Mouse (Mus musculus): ENCODE data around the gene Tas2r144.
A peak's percentile ranks its signal among the peaks of the same experiment; 100 is the strongest.

Gene Tas2r144

DNA sequence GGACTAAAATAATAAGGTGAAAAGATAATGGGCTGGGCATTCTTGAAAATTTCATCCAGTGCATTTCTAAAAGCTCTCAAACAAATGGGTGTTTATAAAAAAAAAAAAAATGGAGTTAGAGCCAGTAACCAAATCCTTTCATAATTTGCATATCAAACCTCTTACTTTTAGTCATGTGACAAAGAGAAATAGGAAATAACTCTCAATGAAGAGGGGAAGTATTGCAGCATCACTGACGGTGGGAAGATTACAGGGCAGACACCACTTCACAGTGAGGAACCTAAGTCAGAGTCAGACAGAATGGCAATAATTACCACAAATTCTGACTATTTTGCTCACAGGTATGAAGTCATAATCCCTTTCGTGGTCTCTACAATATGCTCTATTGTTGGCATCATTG lies at the start of gene Tas2r144:
Gene Tas2r144, plus strand, starts transcription at position 301 of the 400 bp plus-strand sequence.
- no peak for DNase-seq (ENCODE audit: low spot score in 2 of 2)

- DNase-seq (ENCODE audit: low spot score in 2 of 2): no peak
Observed at GRCm38 (mm10) chr6:42182462-42182861, 32.7 kb upstream of the Tas2r144 start.

DNA sequence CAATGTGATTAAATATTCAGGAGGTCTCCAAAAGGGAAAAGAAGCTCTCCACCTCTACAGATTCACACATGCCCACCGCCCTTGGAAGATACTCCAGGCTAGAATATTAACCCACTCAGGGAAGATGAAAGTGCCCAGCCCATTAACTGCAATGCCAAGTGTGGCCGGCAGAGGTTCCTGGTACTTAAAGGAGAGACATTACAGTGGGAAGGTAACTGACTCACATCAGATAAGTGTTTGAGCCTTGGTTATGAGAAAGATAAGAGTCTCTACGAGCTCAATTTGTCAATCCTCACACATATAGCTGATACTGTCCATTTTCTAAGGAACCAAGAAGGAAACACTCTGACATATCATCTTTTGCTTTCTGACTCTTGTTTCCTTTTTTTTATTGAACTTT lies 28.9 kb upstream of the Tas2r144 start:
- DNase-seq (ENCODE audit: low spot score in 2 of 2): no peak

- no peak for DNase-seq (ENCODE audit: low spot score in 2 of 2)
Observed at GRCm38 (mm10) chr6:42197710-42198109, 17.4 kb upstream of the Tas2r144 start.

DNA sequence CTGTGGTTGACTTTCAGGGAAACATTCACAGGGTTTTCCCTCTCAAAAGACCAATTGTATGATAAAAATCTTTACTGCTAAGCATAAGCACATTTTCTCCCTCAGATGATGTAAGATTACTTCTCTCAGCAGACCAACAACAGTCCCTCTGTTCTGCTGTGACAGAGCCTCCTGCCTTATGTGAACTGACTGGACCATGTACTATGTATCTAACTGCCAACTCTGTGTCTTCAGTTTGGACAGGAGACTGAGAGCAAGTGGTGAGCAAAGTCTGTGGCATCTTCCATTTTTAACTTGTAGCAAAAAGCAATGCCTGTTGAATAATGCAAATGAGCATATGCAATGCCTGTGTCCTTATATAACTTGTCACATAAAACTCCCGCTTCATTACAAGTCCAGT lies 15.6 kb upstream of the Tas2r144 start:
- no peak for DNase-seq (ENCODE audit: low spot score in 2 of 2)

- DNase-seq (ENCODE audit: low spot score in 2 of 2): no peak
Observed at GRCm38 (mm10) chr6:42222286-42222685, 7.2 kb downstream of the Tas2r144 start.

DNA sequence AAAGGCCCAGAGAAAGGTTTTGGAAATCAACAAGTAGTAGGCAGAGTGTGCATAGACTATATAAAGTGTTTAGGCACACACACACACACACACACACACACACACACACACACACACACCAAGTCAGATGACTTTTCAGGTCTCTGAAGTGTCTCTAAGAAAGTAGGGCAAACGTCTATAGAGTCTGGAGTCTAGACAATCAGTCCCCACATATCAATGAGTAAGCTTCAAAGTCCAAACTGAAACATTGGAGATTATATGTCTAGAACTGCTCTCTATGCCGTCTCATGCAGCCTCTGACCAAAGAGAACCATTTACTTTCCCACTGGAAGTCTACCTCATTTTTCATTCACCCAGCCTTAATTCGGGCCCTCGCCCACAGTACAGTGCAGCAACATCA lies 9.9 kb downstream of the Tas2r144 start:
- DNase-seq (ENCODE audit: low spot score in 2 of 2): no peak

DNA sequence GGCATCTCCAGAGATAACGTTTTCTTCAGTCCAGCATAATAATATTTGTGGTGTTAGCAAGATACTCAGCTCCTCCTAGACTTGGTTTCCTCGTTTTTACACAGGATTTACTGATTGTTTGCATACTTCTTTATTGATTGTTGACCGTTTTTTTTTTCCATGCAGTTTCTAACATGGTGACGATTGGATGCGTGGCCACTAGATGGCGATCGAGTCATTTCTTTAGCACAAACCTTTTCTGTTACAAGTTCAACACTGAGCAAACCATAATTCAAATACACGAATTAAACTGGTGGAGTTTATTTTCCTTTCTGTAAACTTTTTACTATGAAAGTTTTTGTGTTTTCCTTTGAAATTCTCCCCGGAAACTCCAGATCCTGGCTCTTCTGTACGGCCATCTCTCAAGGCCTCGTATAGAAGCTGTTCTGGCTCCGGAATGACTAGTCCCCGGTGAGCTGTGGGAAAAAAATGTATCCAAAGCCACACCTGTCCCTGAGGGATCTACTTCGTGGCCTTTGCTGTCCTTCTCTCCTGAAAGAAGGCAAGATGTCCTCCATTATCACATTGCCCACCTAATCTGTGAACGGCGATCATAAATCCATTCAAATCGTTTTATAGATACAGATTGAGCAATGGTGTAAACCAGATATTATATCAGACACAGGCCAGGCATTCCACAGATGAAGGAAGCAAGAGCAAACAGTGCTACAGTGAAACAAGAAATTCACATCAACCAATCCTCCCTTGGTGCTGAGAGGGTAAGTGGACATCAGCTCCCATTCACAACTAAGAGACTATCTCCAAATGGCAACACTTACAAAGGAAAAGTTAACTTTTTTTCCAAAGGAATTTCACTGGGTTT lies 12.3 kb downstream of the Tas2r144 start:
- DNase-seq (ENCODE audit: low spot score in 2 of 2): peak; percentile 24 to 51

DNA sequence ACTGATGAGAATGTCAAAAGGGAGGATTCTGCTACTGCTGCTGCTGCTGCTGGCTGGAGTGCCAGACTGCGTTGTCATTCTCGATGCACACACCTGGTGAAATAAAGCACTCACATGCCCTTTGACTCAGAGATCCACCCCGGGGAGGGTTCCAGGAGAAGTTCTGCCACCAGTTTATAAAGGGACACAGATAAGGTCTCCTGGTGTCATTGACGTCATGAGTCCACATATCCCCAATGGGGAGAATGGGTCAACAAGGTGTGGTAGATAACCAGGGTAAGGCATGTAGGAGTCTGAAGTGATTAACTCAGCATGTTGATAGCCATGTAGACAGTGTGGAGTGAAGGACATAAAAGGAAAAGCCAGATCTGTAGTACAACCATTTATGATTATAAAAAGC lies 14.5 kb downstream of the Tas2r144 start:
- DNase-seq (ENCODE audit: low spot score in 2 of 2): no peak

DNA sequence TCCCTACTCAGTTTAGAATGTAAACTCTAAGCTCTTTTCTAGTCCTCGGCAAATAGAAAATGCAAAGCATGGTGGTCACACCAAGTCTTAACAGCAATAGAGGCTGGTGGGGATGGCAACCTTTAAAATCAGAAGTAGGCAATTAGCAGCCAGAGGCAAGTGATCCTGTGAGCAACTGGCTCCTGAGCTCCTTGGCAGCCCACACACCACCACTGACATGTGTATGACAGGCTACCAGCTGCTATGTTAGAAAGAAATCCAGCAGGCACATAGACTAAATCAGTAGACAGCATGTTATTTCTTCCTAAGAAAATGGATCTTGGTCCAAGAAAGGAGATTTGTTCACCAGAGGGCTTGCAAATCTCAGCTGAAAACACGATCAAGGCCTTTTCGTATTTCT lies 16.1 kb downstream of the Tas2r144 start:
- no peak for DNase-seq (ENCODE audit: low spot score in 2 of 2)

GRCm38 (mm10) chr6:42237276-42237805 lies 22.2 kb downstream of the Tas2r144 start:
- DNase-seq (ENCODE audit: low spot score in 2 of 2): no peak

- no peak for DNase-seq (ENCODE audit: low spot score in 2 of 2)
Observed at GRCm38 (mm10) chr6:42241311-42242045, 26.4 kb downstream of the Tas2r144 start.

- peak; percentile 58 to 68 for DNase-seq (ENCODE audit: low spot score in 2 of 2)
Observed at GRCm38 (mm10) chr6:42245711-42246353, 30.7 kb downstream of the Tas2r144 start, which contains the start of gene Gstk1. Gene Gstk1 (plus strand): TSS chr6:42245935.

- DNase-seq (ENCODE audit: low spot score in 2 of 2): no peak
Observed at GRCm38 (mm10) chr6:42247173-42247572, 32.0 kb downstream of the Tas2r144 start.

DNA sequence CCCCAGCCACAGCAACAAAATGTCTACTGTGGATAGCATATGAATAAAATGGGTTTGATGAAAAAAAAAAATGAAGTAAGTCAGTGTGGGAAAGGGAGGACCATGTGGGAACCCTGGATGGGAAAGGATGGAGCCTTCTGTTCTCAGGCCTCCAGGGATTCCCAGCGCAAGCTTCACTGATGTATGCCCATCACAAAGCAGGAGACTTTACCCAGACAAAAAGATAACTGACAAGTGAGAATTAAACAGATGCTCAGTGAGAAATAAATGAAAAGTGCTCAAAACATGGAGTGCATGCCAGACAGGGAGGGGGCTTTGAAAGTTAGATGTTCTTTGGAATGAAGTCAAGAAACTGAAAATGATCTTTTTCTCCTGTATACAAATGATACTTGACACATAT lies 32.9 kb downstream of the Tas2r144 start:
- no peak for DNase-seq (ENCODE audit: low spot score in 2 of 2)

GRCm38 (mm10) chr6:42251791-42252190 lies 36.7 kb downstream of the Tas2r144 start:
- DNase-seq (ENCODE audit: low spot score in 2 of 2): no peak

DNA sequence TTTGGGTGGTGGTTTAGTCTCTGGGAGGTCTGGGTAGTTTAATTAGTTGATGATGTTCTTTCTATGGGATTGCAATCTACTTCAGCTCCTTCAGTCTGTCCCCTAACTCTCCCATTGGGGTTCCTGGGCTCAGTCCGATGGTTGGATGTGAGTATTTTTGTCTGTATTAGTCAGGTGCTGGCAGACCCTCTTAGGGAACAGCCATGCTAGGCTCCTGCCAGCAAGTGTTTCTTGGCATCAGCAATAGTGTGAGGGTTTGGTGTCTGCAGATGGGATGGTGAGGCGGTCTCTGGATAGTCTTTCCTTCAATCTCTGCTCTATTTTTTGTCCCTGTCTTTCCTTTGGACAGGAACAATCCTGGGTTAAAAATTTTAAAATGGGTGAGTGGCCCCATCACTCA lies 38.0 kb downstream of the Tas2r144 start:
- no peak for DNase-seq (ENCODE audit: low spot score in 2 of 2)

DNA sequence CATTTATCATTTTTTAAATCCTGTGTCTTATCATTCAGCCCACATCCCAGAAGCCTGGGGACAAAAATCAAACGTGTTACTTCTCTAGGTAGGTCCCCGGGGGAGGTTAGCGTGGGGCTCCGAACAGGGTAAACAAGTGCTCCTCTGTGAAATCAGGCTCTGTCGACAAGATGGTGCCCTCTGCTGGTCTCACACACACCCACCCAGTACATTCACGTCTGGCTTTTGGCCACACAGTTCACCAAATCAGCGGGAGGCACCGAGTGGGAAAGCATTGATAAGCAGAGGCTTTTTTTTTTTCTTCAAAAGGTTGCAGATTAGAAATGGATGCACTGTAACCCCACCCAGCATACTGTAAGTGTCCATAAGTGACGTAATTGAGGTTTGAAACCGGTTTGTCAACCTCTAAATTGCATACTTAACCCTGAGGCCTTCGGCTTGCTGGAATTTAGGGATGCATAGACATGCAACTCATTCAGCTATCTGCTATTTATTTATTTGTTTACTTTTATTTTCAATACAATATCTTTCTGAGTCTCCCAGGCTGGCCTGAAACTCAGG lies 42.3 kb downstream of the Tas2r144 start:
- DNase-seq (ENCODE audit: low spot score in 2 of 2): peak; percentile 32 to 51

DNA sequence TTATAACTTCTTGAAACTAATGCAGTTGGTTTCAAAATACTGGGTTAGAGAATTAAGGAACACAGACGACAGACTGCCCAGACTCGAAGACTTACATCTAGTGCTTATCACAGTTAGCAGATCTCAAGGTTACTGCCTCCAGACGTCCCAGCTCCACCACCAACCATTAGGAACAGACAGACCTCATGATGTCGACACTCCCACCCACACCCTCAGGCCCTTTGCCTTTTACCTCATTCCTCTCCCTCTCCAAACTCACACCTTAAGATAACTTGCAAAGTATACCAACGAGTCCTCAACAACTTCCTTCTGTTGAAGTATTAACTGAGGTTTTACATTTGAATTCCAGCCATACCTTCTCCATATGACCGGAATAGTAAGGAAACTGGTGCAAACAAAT lies 45.3 kb downstream of the Tas2r144 start:
- DNase-seq (ENCODE audit: low spot score in 2 of 2): no peak

DNA sequence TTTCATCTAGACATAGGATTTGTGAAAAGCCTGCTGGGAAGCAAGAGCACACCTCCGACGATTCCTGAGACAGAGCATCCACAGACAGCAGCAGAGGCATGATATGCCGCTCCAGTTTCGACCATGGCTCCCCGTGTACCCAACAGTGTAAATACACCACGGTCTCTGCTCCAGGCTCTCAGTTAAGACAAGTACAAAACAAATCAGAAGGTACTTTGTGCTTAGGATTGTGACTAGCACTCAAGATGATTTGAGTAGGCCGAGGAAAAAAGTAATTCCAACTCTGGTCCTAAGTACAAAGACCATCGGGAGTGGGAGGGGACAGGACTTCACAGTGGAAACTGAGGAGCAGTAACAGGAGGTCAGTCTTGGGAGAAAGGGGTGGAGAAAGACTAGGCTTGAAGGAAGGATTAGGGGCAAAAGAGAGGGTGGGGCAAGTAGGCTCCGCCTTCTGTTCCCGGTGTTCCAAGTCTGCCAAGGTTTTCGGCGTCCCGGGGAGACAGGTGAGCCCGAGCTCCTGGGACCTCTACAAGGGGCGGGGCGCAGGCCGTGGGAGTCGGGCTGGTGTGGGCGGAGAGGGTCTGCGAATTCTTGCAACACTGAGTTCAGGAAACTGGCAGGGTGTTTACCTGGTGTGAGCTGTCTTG lies 46.5 kb downstream of the Tas2r144 start, which contains the start of gene Tmem139:
Gene Tmem139, plus strand, starts transcription at position 447 of the 647 bp plus-strand sequence.
- DNase-seq (ENCODE audit: low spot score in 2 of 2): no peak

- peak; percentile 95 for DNase-seq (ENCODE audit: low spot score in 2 of 2)
Observed at GRCm38 (mm10) chr6:42264626-42265312, 49.6 kb downstream of the Tas2r144 start, which contains the start of gene Casp2. Gene Casp2 (plus strand): TSS chr6:42264985.
